Mouse (Mus musculus): ENCODE data around the gene Slc5a1. TPM values are rescaled to one million over a fixed set of nuclear protein-coding genes. Genes with fewer than 3 reads are reported as not detected.

Slc5a1 gene
- total RNA-seq (2021): not detected
- long read RNA-seq, experiment 1: 0 reads
- long read RNA-seq, experiment 2: 0 reads

- Histone ChIP-seq H3K4me3 (no peak within 1 kb of the TSS), H3K27ac (no peak within 1 kb of the TSS)
- no peak for TF ChIP-seq CTCF (IDR thresholded peaks at IDR 0.05)
- DNase-seq (ENCODE audit: extremely low spot score in 1 of 2, low spot score in 2 of 2): no peak
- intact Hi-C loops (cut with DNase I): no loop called here
Measured at GRCm38 (mm10) chr5:33104025-33104481, at the start of gene Slc5a1. TSS of gene Slc5a1 (plus strand) at chr5:33104219.

GRCm38 (mm10) chr5:33056126-33056765, 47.8 kb upstream of the Slc5a1 start:
- intact Hi-C loops (cut with DNase I): no loop called here
- TF ChIP-seq CTCF (IDR thresholded peaks at IDR 0.05): no peak
- Histone ChIP-seq H3K4me3 (no peak overlapping the region), H3K27ac (no peak overlapping the region)
- no peak for DNase-seq (ENCODE audit: extremely low spot score in 1 of 2, low spot score in 2 of 2)

- H3K27ac ChIP-seq: no peak overlapping the region
- no peak for DNase-seq (ENCODE audit: extremely low spot score in 1 of 2, low spot score in 2 of 2)
- intact Hi-C loops (cut with DNase I): no loop called here
- no peak overlapping the region for H3K4me3 ChIP-seq
- TF ChIP-seq CTCF (IDR thresholded peaks at IDR 0.05): no peak
Measured at GRCm38 (mm10) chr5:33070071-33070470, 33.9 kb upstream of the Slc5a1 start.

- no peak for TF ChIP-seq CTCF (IDR thresholded peaks at IDR 0.05)
- H3K4me3 ChIP-seq: no peak overlapping the region
- intact Hi-C loops (cut with DNase I): no loop called here
- no peak for DNase-seq (ENCODE audit: extremely low spot score in 1 of 2, low spot score in 2 of 2)
- H3K27ac ChIP-seq: no peak overlapping the region
Measured at GRCm38 (mm10) chr5:33076490-33077191, 27.4 kb upstream of the Slc5a1 start.

GRCm38 (mm10) chr5:33082896-33083295, 21.1 kb upstream of the Slc5a1 start:
- intact Hi-C loops (cut with DNase I): no loop called here
- TF ChIP-seq CTCF (IDR thresholded peaks at IDR 0.05): no peak
- DNase-seq (ENCODE audit: extremely low spot score in 1 of 2, low spot score in 2 of 2): no peak

GRCm38 (mm10) chr5:33084599-33084998, 19.4 kb upstream of the Slc5a1 start:
- intact Hi-C loops (cut with DNase I): no loop called here
- H3K4me3 ChIP-seq: no peak overlapping the region
- no peak for DNase-seq (ENCODE audit: extremely low spot score in 1 of 2, low spot score in 2 of 2)
- TF ChIP-seq CTCF (IDR thresholded peaks at IDR 0.05): no peak
- no peak overlapping the region for H3K27ac ChIP-seq

More at GRCm38 (mm10) chr5:33082896-33083295, 21.1 kb upstream of the Slc5a1 start:
- Histone ChIP-seq H3K4me3 (no peak overlapping the region), H3K27ac (no peak overlapping the region)

GRCm38 (mm10) chr5:33091342-33091741, 12.7 kb upstream of the Slc5a1 start:
- DNase-seq (ENCODE audit: extremely low spot score in 1 of 2, low spot score in 2 of 2): no peak
- intact Hi-C loops (cut with DNase I): no loop called here
- no peak overlapping the region for H3K27ac ChIP-seq
- no peak for TF ChIP-seq CTCF (IDR thresholded peaks at IDR 0.05)
- H3K4me3 ChIP-seq: no peak overlapping the region

GRCm38 (mm10) chr5:33095315-33095714, 8.7 kb upstream of the Slc5a1 start:
- intact Hi-C loops (cut with DNase I): no loop called here
- no peak overlapping the region for H3K27ac ChIP-seq
- no peak for DNase-seq (ENCODE audit: extremely low spot score in 1 of 2, low spot score in 2 of 2)
- no peak for TF ChIP-seq CTCF (IDR thresholded peaks at IDR 0.05)
- no peak overlapping the region for H3K4me3 ChIP-seq

- Histone ChIP-seq H3K27ac (no peak overlapping the region), H3K4me3 (no peak overlapping the region)
- TF ChIP-seq CTCF (IDR thresholded peaks at IDR 0.05): no peak
- intact Hi-C loops (cut with DNase I): no loop called here
- no peak for DNase-seq (ENCODE audit: extremely low spot score in 1 of 2, low spot score in 2 of 2)
Measured at GRCm38 (mm10) chr5:33102369-33103055, 1.5 kb upstream of the Slc5a1 start.

- Histone ChIP-seq H3K27ac (no peak overlapping the region), H3K4me3 (no peak overlapping the region)
- TF ChIP-seq CTCF (IDR thresholded peaks at IDR 0.05): no peak
- DNase-seq (ENCODE audit: extremely low spot score in 1 of 2, low spot score in 2 of 2): no peak
- intact Hi-C loops (cut with DNase I): no loop called here
Measured at GRCm38 (mm10) chr5:33104876-33105275, 857 bp downstream of the Slc5a1 start.

- Histone ChIP-seq H3K27ac (no peak overlapping the region), H3K4me3 (no peak overlapping the region)
- no peak for TF ChIP-seq CTCF (IDR thresholded peaks at IDR 0.05)
- no peak for DNase-seq (ENCODE audit: extremely low spot score in 1 of 2, low spot score in 2 of 2)
- intact Hi-C loops (cut with DNase I): no loop called here
Measured at GRCm38 (mm10) chr5:33105660-33106059, 1.6 kb downstream of the Slc5a1 start.

GRCm38 (mm10) chr5:33107056-33107455, 3.0 kb downstream of the Slc5a1 start:
- DNase-seq (ENCODE audit: extremely low spot score in 1 of 2, low spot score in 2 of 2): no peak
- TF ChIP-seq CTCF (IDR thresholded peaks at IDR 0.05): no peak
- H3K4me3 ChIP-seq: no peak overlapping the region
- H3K27ac ChIP-seq: no peak overlapping the region
- intact Hi-C loops (cut with DNase I): no loop called here
